Comparison of ENCODE assay signal across 21 mouse cellular contexts in genomic region chr13:119231556-119231955, GRCm38 (mm10).
DNase-seq lines count a peak whose midpoint lies in the region; ATAC-seq and TF ChIP-seq lines count a peak whose summit lies in the region.
"Had no signal": no experiment of that assay in that cellular context is flagged by ENCODE, and none has a peak within 500 bp of the region (broad histone marks: within the 10 kb centered on the region; RNA-seq: fewer than 3 reads in every experiment).

No protein-coding gene starts in this region.

- no peak overlapping the region for H3K27ac ChIP-seq in heart, embryonic 10.5 days
- no peak overlapping the region for H3K27ac ChIP-seq in heart, adult 2 months
- no peak overlapping the region for H3K27ac ChIP-seq in lung, embryonic 15.5 days
- H3K27ac ChIP-seq in liver, embryonic 13.5 days, result peak overlapping the region; percentile 93
- peak overlapping the region; percentile 88; the same call in 1 of the 2 replicates for H3K27ac ChIP-seq in liver, postnatal 0 days (ENCODE audit: low read depth)
- H3K27ac ChIP-seq: embryonic facial prominence, embryonic 13.5 days; forebrain, embryonic 12.5 days; hindbrain, embryonic 13.5 days; hindbrain, postnatal 0 days had no signal

- no peak for TF ChIP-seq EP300 in heart, adult 2 months (IDR thresholded peaks at IDR 0.05; ENCODE audit: insufficient read depth, low read depth, low read length)
- TF ChIP-seq EP300 in liver, postnatal 0 days (IDR thresholded peaks at IDR 0.05; ENCODE audit: low read depth), result no peak

- no peak for TF ChIP-seq CTCF in heart, adult 2 months (IDR thresholded peaks at IDR 0.05)
- no peak for TF ChIP-seq CTCF in liver, postnatal 0 days (IDR thresholded peaks at IDR 0.05; ENCODE audit: low read depth)

- intact Hi-C loops in heart, adult 2 months (cut with DNase I), result no loop called here

- H3K36me3 ChIP-seq in heart, embryonic 10.5 days, result no peaks in the 10 kb centered on the region
- H3K36me3 ChIP-seq in heart, adult 2 months (ENCODE audit: control insufficient read depth, insufficient read depth, low read length), result no peaks in the 10 kb centered on the region
- H3K36me3 ChIP-seq in lung, embryonic 15.5 days, result no peaks in the 10 kb centered on the region
- H3K36me3 ChIP-seq in liver, embryonic 13.5 days, result no peaks in the 10 kb centered on the region
- no peaks in the 10 kb centered on the region for H3K36me3 ChIP-seq in liver, postnatal 0 days (replicated peaks; ENCODE audit: insufficient read depth, low read length)
- H3K36me3 ChIP-seq: embryonic facial prominence, embryonic 13.5 days; forebrain, embryonic 12.5 days; hindbrain, embryonic 13.5 days had no signal

- peaks cover 10% of the 10 kb centered on the region; the same call in 1 of the 2 replicates for H3K4me1 ChIP-seq in heart, embryonic 10.5 days
- no peaks in the 10 kb centered on the region for H3K4me1 ChIP-seq in heart, adult 2 months (ENCODE audit: control insufficient read depth, insufficient read depth, low read length)
- H3K4me1 ChIP-seq in lung, embryonic 15.5 days, result peaks cover 7% of the 10 kb centered on the region; the same call in 1 of the 2 replicates
- H3K4me1 ChIP-seq in liver, embryonic 13.5 days (replicated peaks), result peaks cover 34% of the 10 kb centered on the region
- peaks cover 4% of the 10 kb centered on the region; the same call in 1 of the 2 replicates for H3K4me1 ChIP-seq in liver, postnatal 0 days (ENCODE audit: insufficient read depth)
- H3K4me1 ChIP-seq: embryonic facial prominence, embryonic 13.5 days; forebrain, embryonic 12.5 days; hindbrain, embryonic 13.5 days had no signal

- 39% methylated on average over 11 of the region's 11 CpGs for WGBS in heart, embryonic 10.5 days
- WGBS in heart, adult 2 months, result 62% methylated on average over 11 of the region's 11 CpGs
- 30% methylated on average over 11 of the region's 11 CpGs for WGBS in lung, embryonic 15.5 days
- 79% methylated on average over 11 of the region's 11 CpGs for WGBS in liver, embryonic 13.5 days (ENCODE audit: insufficient replicate concordance)
- 75% methylated on average over 11 of the region's 11 CpGs for WGBS in liver, postnatal 0 days (ENCODE audit: insufficient replicate concordance)

- peak overlapping the region; percentile 8; the same call in 1 of the 2 replicates for H3K4me3 ChIP-seq in heart, embryonic 10.5 days
- H3K4me3 ChIP-seq in heart, adult 2 months, result no peak overlapping the region
- no peak overlapping the region for H3K4me3 ChIP-seq in lung, embryonic 15.5 days
- H3K4me3 ChIP-seq in liver, embryonic 13.5 days (replicated peaks), result no peak overlapping the region
- H3K4me3 ChIP-seq in liver, postnatal 0 days (ENCODE audit: low read depth, low read length), result no peak overlapping the region
- H3K4me3 ChIP-seq: embryonic facial prominence, embryonic 13.5 days; forebrain, embryonic 12.5 days; hindbrain, embryonic 13.5 days had no signal

- H3K4me2 ChIP-seq in lung, embryonic 15.5 days, result no peak overlapping the region
- no peak overlapping the region; the same call in 1 of the 2 replicates for H3K4me2 ChIP-seq in liver, embryonic 13.5 days
- H3K4me2 ChIP-seq in liver, postnatal 0 days (ENCODE audit: low read depth, low read length), result no peak overlapping the region
- H3K4me2 ChIP-seq: embryonic facial prominence, embryonic 13.5 days; forebrain, embryonic 12.5 days; hindbrain, embryonic 13.5 days had no signal

- H3K9ac ChIP-seq in heart, adult 2 months (ENCODE audit: low read depth, low read length), result no peak overlapping the region
- no peak overlapping the region for H3K9ac ChIP-seq in lung, embryonic 15.5 days
- no peak overlapping the region for H3K9ac ChIP-seq in liver, embryonic 13.5 days
- no peak overlapping the region for H3K9ac ChIP-seq in liver, postnatal 0 days (replicated peaks)
- H3K9ac ChIP-seq: embryonic facial prominence, embryonic 13.5 days; forebrain, embryonic 12.5 days; hindbrain, embryonic 13.5 days had no signal

- peak; percentile 80; the same call in 1 of the 2 replicates for ATAC-seq in lung, embryonic 15.5 days (ENCODE audit: borderline replicate concordance, extremely low read depth, low FRiP score, low TSS enrichment)
- ATAC-seq in liver, embryonic 13.5 days (ENCODE audit: low read depth), result no peak
- no peak for ATAC-seq in liver, postnatal 0 days
- ATAC-seq: CD4-positive, CD25-positive, alpha-beta regulatory T cell, adult 4 months; forebrain, embryonic 16.5 days; hindbrain, postnatal 0 days had no signal

- peaks cover 4% of the 10 kb centered on the region; the same call in 1 of the 2 replicates for H3K27me3 ChIP-seq in heart, embryonic 10.5 days (ENCODE audit: insufficient read depth, poor library complexity, severe bottlenecking)
- no peaks in the 10 kb centered on the region for H3K27me3 ChIP-seq in heart, adult 2 months (ENCODE audit: control insufficient read depth, insufficient read depth, low read length)
- H3K27me3 ChIP-seq in lung, embryonic 15.5 days, result no peaks in the 10 kb centered on the region
- H3K27me3 ChIP-seq in liver, embryonic 13.5 days, result no peaks in the 10 kb centered on the region
- H3K27me3 ChIP-seq in liver, postnatal 0 days (ENCODE audit: insufficient read depth, low read length), result no peaks in the 10 kb centered on the region
- H3K27me3 ChIP-seq: embryonic facial prominence, embryonic 13.5 days; forebrain, embryonic 12.5 days; hindbrain, embryonic 13.5 days had no signal

- no peaks in the 10 kb centered on the region for H3K79me2 ChIP-seq in heart, adult 2 months (replicated peaks; ENCODE audit: control insufficient read depth, insufficient read depth, low read length)

- no peak for TF ChIP-seq POLR2A in heart, adult 2 months (IDR thresholded peaks at IDR 0.05; ENCODE audit: insufficient read depth, low read depth, low read length)

- DNase-seq in heart, embryonic 10.5 days (ENCODE audit: low spot score), result no peak
- DNase-seq in heart, adult 2 months, result no peak
- no peak for DNase-seq in lung, adult 18-20 months
- no peak for DNase-seq in liver, embryonic 13.5 days
- DNase-seq in liver, postnatal 0 days, result no peak
- no peak for DNase-seq in layer of hippocampus, adult 18-20 months (ENCODE audit: low spot score in 2 of 2)
- no peak for DNase-seq in kidney, postnatal 25 days
- DNase-seq: adrenal gland, postnatal 14 days; B cell, adult 2 months; cerebellum, adult 18-20 months; cerebellum, adult 9-11 months; cerebellum, postnatal 36 days; gastrocnemius, postnatal 14 days; heart, postnatal 10 days had no signal

- H3K9me3 ChIP-seq in heart, embryonic 10.5 days, result no peaks in the 10 kb centered on the region
- no peaks in the 10 kb centered on the region for H3K9me3 ChIP-seq in lung, embryonic 15.5 days
- H3K9me3 ChIP-seq in liver, embryonic 13.5 days (replicated peaks), result no peaks in the 10 kb centered on the region
- H3K9me3 ChIP-seq in liver, postnatal 0 days (ENCODE audit: low read length), result no peaks in the 10 kb centered on the region
- H3K9me3 ChIP-seq: embryonic facial prominence, embryonic 13.5 days; forebrain, embryonic 12.5 days; hindbrain, embryonic 13.5 days had no signal

Comparison
In these comparisons a context has a peak if more than half of its experiments do, and no peak if none do; other contexts are left out.
1. H3K27ac ChIP-seq: peak in liver, embryonic 13.5 days (single experiment) and liver, postnatal 0 days (single experiment); none in heart, embryonic 10.5 days (single experiment), heart, adult 2 months (single experiment) and lung, embryonic 15.5 days (single experiment).